Mouse (Mus musculus) layer of hippocampus, adult 8-10 months (tissue): Measurements from ENCODE around the gene Chuk. TPM values are rescaled to one million over a fixed set of nuclear protein-coding genes. Genes with fewer than 3 reads are reported as not detected.

ENCODE experiments used
- DNase-seq, 2 experiments: peaks; one replicate each; pipeline ENCODE4 v3.0.0; 2022; ENCODE audit warnings: low spot score in 2 of 2
- total RNA-seq, 4 experiments: library from RNA; stranded (reverse); gene quantifications; 2 replicates each; pipeline ENCODE4 v1.2.4; 2022

The Chuk gene
- total RNA-seq, 4 experiments from 2014 or later, result 42.6 to 64.1 (median 51.9) TPM

DNA sequence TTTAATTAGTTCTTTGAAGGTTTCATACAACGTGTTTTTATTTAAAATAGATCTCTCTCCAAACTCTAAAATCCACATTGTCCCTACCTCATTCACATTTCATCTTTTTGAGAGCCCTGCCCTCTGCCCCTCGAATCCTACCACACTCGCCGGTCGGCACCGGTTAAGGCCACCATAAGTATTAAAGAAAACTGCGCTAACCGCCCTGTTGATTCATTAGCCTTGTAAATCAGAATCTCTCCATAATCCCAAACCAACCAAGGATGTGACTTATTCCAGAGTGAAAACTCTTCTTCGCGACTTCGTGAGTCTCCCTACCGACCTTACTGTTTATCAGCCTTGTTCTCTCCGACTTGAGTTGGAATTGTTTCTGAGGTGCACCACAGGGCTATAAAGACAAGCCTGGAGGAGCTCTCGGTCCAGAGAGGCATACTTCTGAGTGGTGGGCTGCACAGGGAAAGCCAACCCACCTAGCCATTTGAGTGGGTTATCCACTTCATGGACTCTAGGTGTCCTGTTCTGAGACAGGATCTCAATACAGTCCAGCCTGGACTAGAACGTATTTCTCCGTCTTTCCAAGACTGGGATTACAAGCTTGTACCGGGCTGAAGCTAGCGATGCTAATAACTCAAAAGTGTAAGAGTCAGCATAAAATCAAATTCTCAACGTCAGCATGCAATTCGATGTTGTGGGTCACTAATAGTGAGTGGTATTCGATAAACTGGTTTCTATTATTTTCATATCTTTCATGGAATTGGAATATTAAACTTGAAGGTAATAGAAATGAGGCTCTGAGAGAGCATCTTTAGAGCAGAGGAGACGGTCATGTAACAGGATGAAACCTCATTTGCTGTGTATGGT is 611 bp upstream of the Chuk start:
- DNase-seq, result no peak

DNA sequence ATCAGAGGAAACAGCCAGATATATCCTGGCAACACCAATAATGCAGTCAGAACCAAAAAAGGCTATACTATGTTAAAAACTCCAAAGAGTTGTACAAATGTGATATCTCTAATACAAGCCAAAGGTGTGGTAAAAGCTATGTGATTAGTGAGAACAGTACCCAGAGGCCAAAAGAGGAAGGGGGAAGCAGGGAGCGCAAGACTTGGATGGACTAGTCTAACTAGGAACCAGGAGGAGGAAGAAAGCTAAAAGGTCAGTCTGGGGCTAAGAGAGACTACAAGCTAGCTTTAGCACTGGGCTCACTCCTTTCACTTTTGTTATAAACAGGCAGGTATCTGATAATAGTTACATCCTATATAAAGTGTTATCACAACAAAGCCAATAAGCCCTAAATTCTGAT is 2.9 kb downstream of the Chuk start:
- no peak for DNase-seq

DNA sequence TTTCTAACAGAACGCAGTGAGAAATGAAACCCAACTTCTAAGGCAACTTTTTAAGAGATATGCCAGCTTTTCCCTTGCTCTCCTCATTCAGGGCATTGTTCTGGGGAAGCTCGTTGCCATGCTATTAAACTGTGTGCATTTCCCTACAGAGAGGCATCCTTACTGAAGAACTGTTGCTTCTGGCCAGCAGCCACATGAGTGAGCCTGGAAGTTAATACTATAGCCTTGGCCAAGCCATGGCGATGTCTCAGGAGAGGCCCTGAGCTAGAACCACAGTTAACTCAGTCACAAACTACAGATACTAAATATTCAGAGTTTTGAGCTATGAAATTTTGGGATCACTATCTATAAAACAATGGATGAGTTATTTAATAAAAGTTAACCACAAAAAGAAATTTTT is 4.3 kb downstream of the Chuk start:
- no peak for DNase-seq

DNA sequence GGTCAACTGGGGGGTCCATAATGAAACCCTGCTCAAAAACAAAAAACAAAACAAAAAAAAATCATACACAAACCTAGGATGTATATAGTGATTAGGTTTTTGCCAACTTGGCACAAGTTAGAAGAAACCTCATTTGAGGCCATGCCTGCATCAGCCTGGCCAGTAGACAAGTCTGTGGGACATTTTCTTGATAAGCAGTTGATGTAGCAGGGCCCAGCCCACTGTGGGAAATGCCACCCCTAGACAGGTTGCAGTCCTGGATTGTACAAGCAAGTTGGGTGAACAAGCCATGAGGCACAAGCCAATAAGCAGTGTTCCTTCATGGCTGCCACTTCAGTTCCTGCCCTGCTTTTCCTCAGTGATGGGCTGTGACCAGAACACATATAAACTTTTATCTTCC is 6.4 kb downstream of the Chuk start:
- DNase-seq, result no peak

DNA sequence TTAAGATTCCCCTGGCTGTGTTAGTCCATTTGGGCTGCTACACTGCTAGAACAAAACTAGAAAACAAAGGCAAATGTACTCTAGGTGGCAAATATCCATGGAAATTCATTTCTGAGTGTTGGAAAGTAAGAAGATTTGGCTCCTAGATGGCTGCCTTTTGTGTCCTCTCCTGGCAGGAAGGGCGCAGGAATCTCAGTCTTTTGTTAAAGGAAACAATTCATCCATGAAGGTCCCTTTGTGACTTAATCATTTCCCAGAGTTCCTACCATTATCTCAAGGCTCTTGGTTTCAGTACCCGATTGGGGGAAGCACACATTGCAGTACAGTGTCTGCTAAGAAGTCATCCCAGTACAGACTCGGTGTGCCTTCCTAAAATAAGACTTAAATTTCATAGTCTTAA is 21.0 kb downstream of the Chuk start:
- no peak for DNase-seq

DNA sequence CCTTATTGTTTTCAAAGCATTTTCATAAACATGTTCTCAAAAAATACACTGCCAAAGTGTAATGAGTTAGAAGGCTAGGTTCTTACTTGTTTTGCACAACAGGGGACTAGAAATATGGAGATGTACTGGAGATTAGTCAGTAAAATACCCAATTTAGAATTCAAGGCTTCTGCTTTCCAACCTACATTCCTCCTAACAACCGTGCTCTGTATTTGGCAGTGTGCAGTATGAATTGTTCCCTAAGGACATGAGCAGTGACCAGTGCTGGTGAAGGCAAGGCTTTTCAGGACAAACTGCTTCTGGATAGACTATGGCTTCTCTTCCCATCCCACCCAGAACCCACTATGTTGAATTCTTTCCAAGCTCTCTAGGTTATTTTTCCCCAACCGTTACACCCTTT is 26.4 kb downstream of the Chuk start:
- DNase-seq, result no peak

DNA sequence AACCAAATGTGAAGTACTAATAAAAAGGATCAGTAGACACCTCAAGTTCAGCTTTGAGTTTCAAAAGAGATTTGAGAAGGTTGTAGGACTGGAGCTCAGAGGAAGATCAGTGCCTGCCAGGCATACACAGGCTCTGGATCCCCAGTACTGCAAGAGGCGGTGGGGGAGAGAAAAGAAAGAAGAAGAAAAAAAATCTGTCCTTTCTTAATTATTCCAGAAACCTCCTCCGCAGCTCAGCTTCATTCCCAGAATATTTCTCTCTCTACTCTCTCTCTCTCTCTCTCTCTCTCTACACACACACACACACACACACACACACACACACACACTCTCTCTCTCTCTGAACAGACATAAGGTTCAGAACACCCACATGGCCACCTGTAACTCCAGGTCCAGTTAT is 27.3 kb downstream of the Chuk start:
- DNase-seq, result no peak

DNA sequence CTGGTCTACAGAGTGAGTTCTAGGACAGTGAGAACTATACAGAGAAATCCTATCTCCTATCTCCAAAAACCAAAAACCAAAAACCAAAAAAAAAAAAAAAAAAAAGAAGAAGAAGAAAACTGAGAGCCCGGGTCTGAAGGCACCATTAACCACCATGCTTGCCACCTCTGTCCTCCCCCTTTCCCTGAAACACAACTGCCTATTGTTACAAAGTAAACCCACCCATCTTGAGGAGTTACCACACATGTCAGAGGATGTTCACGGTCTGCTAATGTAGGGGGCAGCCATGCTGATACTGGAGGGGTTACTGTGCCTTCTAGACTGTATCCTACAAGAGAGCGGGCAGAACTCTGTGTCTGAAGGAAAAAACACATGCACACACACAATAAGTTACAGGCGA is 30.3 kb downstream of the Chuk start:
- no peak for DNase-seq

DNA sequence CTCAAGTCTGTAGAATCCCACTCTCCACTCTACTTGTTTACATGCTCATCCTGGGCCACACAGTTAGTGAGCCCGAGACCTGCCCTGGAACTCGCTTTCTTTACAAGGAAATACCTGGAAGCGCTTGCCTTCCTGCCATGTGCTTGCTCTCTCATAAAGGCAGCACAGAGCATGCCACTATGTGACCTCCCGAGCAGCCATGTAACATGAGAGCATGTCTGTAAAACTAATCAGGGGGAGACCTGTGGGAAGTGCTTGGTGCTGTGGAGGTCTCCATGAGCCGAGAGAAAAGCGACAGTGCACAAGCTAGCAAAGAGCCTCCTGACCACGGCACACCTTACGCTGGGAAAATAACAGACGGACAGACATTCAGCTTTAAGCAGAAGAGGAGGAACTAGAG is 30.8 kb downstream of the Chuk start:
- DNase-seq, result no peak

DNA sequence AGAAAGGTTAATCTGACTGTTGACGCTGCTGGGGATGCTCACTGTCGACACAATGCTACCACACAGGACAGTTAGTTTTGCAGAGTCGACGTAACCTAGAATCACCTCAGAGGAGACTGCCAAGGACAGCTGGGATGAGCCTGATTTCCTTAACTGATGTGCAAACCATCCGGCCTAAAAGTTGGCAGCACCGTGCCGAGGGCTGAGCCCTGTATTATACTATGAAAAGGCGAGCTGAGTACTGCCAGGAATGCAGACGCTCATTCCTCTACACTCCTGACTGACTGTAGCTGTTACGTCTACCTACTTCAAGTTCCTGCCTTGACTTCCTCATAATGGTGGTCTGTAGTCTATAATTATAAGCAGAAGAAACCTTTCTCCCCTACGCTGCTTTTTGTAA is 32.3 kb downstream of the Chuk start:
- no peak for DNase-seq

DNA sequence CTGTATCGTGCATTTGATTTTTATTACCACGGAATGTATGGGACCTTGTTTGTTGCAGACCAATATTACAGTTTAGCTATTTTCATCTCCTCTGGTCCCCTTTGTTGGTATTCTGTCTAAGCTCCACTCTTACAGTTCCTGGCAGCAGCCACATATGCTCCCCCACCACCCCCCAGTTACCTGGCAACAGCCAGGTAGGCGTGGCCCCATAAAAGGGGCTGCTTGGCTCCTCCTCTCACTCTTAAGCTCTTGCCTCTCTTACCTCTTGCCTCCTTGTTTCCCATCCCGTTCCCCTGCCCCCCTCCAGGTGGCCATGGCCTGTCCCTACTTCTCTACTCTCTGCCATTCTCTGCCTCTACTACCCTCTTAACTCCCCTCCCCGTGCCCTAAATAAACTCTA is 36.1 kb downstream of the Chuk start:
- no peak for DNase-seq

DNA sequence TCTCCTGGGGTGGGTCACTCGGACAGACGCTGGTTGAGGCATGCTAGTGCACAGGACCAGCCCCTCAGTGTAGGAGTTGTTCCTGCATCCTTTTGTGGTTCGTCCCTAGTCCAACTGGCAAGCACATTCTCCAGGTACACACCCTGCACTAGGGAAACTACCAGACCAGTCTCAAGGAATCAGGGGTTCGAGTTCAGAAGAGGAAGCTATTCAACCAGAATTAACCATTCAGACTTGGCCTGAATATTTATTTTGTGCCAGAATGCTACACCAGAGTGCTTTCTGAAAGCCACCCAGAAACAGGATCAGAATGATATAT is 37.4 kb downstream of the Chuk start:
- DNase-seq, result no peak

DNA sequence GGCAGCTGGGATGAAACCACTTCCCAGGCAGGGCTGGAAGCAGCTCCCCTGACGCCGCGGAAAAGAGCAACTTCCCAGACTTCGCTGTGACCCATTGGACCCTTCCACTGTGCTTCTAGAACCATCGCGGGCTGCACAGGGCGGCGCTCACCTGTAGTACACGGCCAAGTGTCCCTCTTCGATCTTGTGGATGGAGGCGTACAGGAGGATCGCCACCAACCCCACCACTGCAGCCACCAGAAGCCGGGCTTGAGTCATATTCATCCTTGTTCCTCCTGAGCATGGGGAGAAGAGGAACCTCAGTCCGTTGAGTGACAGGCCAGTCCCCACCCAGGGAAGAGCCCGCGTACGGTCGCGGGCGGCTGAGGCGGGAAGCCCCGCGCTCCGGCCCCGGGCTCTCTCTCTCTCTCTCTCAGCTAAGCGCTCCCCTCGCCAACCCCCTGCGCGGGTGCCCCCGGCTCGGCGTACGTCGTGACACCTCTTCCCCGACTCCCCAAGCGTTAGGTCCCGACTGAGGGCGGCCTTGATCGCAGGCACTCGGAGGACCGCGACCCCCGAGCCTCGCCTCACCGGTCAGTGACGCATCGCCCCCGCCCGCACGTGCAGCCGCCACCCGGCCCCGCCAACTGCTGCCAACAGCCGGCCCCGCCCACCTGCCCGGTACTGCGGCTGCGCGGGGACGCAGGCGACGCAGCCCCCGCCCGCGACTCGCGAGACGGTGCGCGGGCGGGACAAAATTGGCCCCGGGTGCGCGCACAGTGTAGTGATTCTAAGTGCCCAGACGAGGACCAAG is 38.0 kb downstream of the Chuk start, which contains the start of gene Erlin1:
Gene Erlin1, minus strand, starts transcription at position 665 of the 793 bp plus-strand sequence.
- DNase-seq, result peak; percentile 66 to 84

DNA sequence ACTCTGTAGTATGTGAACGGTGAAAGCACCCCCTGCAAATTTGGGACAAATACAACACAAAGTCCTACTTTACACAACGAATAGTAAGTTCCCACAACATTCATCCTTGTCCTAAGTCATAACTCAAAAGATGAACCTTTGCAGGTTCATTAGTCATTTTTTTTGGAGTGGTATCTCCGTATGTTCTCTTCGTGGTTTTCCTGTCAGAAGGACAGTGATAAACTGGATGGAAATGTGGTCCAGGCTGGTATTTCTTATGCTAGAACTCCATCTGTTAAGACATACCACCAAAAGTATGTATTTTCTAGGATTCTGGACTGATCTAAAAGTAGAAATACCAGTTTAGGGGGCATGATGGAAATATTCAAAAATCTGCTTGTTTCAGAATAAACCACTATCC is 39.0 kb downstream of the Chuk start:
- DNase-seq, result no peak

DNA sequence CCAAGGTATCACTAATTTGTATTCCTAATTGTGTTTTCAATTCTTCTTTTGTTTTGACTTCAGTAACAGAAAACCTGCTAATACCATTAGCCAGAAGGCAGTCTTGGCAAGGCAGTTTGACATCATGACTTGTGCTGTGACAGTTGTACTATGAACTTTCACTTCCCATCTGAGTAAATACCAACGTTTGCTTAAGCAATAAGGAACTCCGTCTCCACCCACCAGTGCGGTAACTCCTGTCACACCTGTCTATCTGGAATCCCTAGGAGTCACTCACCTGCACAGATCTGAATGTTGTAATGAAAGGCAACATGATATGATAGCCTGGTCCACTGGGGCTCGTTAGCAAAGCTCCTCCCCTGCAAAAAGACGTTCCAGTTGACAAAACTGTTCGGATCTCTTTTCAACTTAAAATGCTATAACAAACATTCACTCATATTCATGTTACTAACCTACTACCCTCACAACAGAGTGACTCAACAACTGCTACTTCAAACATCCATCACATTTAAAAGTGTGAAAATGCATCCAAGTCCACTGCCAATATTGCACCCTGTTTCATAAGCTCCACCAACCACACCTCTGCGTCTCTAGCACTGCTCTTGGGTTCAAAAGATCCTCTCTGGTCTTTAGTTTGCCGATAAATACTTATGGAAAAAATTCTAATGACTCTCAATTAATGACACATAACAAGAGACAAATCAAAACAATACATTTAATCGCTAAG is 39.8 kb downstream of the Chuk start:
- DNase-seq, result no peak

DNA sequence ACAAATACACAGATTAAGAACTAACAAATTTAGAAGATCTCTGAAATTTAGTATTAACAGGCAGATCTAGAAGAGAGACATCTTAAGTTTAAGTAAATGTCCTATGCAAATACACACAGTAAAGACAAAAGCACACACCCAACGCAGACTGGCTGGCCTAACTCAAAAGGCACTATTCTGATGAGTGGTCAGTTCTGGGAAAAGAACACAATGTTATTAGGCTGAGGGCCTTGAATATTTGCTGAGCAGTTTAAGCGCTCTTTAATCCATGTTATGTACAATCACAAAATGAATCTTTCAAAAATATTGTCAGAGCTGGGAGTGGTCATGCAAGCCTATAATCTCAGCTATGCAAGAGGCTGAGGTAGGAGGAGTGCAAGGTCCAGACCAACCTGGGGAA is 42.5 kb downstream of the Chuk start:
- no peak for DNase-seq

DNA sequence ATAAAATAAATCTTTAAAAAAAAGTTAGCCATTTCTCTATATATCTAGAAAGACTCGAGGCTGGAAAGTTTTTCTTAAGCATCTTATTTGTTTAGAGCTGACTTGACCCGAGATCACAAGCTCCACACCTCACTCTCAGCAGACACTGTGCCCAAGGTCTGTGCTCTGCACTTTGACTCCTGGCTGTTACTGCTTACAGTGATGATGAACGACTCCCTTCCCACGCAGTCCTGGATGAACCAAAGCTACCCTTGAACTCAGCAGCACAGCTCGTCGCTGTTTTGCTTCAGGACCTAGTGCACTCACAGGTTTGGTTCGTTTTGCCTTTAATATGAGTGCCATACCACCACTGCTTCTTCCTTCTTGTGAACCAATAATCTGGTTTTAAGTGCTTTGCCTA is 43.5 kb downstream of the Chuk start:
- no peak for DNase-seq

DNA sequence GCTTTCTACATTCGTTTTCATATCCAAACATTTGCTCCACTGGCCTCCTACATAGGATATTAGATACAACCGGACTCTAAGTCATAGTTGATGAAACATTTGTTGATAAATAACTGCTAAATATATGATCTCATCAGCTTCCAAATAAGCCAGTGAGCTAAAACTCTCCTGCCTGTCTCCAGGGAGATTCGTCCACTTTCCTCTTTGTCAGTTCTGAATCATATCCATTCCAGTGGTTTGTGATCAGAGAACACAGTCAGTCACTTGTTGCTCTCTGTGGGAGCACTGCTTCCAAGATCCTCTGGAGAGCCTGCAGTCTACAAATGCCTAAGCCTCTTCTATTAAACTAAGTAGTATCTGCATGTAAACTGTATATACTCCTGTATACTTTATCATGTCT is 47.1 kb downstream of the Chuk start:
- no peak for DNase-seq

DNA sequence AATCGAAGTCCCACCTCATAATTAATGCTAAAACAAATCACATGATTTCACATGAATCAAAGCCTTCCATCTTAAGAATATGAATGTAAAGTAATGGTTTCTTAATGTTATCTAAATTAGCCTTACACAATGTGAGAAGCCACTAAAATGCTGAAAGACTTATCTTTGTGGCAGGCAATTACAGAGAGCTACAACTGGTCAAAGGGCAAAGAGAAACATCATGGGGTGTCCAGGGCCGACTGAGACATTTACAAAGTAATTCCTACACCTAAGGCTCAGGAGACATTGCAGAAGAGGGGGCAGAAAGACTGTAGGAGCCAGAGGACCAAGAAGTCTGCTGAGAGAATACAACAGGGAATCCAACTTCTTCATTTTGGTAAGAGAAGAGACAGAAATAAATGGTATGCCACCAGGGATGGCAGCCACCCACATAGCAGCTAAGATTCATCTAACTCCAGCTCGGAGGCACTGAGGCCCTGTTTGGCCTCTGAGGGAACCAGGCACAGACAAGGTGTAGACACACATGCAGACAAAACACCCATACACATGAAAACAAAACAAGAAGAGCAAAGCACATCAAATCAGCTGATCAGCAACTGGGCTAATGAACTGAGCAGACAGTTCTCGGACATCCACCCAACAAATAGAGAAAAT is 52.0 kb downstream of the Chuk start:
- DNase-seq, result no peak

DNA sequence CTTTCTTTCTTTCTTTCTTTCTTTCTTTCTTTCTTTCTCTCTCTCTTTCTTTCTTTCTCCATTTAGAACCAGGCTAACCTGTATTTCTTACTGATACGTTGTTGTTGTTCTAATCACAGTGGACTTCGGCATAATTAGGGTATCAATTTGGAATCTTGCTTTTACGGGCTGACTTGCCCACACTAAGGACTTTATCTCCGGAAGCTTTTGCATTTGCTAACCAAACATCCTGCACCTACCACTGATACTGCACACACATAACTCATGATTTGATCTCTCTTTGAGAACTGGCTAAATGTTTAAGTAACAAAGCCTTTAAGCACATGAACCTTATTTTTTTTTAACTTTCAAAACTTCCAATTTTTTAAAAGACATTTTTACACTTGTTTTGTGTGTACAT is 56.9 kb downstream of the Chuk start:
- DNase-seq, result no peak

DNA sequence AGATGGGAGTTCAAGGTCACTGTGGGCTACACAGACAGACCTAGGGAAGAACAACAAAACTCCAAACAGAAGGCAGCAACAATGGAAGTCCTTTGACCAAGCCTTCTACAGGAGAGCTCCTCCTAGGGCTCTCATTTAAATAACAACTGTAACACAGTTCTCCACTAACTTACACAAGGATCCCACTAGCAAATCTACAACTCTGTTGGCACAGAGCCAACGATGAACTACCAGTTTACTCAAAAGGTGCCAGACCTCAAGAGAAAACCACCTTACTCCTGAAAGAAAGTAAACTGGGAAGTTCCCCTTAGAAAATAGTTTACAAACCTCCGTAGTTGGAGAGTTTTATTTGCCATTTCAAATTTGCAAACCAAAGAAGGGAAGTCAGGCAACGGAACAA is 58.0 kb downstream of the Chuk start:
- DNase-seq, result no peak

DNA sequence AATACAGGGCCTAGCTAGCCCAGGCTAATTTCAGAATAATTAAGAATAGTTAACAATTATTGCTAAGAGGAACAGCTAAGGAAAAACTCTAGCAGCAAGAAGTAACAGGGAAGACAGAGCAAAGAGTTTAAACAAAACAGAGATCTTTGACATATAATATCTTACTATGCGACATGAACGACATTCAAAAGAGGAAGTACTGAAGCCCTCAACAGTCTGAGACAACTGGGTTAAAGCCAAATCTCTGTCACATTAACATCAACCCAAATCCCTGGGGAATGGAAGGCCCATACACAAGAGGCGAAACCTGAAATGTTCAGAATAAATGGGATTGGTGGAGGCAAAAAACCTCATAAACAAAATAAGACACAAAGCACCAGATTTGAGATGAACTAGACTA is 61.4 kb downstream of the Chuk start:
- DNase-seq, result no peak
